Mouse (Mus musculus) lung, embryonic 16.5 days (tissue): ENCODE measurements around the gene Gm49387. TPM values are rescaled to one million over a fixed set of nuclear protein-coding genes. Genes with fewer than 3 reads are reported as not detected.

Experiments
- ATAC-seq: fragments of 200-750 bp; cut with Nextera tagmentation; 2 replicates; pipeline ENCODE4 v1.8.0; 2017; ENCODE audit warnings: low read depth, mild to moderate bottlenecking, moderate library complexity
- H3K27ac ChIP-seq: fragments of 300-500 bp; sonication (generic); 2 replicates; pipeline ENCODE4 v1.5.1; 2014; ENCODE audit warnings: mild to moderate bottlenecking, control low read depth, low read length
- H3K27me3 ChIP-seq: fragments of 300-500 bp; sonication (generic); 2 replicates; pipeline ENCODE4 v1.6.1; 2014; ENCODE audit warnings: low read depth, low read length, mixed read lengths; ENCODE audit not compliant: control insufficient read depth, insufficient read depth
- H3K36me3 ChIP-seq: fragments of 300-500 bp; sonication (generic); 2 replicates; pipeline ENCODE4 v1.6.1; 2014; ENCODE audit warnings: low read length; ENCODE audit not compliant: control insufficient read depth, insufficient read depth
- H3K4me1 ChIP-seq: fragments of 300-500 bp; sonication (generic); replicated peaks from 2 replicates; pipeline ENCODE4 v1.6.1; 2014; ENCODE audit warnings: low read length, mixed read lengths; ENCODE audit not compliant: control insufficient read depth, insufficient read depth
- H3K4me2 ChIP-seq: fragments of 300-500 bp; sonication (generic); 2 replicates; pipeline ENCODE4 v1.6.1; 2014; ENCODE audit warnings: low read depth, low read length, control low read depth
- H3K4me3 ChIP-seq: fragments of 300-500 bp; sonication (generic); 2 replicates; pipeline ENCODE4 v1.5.1; 2014; ENCODE audit warnings: mild to moderate bottlenecking, low read length, control low read depth
- H3K9ac ChIP-seq: fragments of 300-500 bp; sonication (generic); 2 replicates; pipeline ENCODE4 v1.6.1; 2014; ENCODE audit warnings: low read length, control low read depth
- H3K9me3 ChIP-seq: fragments of 300-500 bp; sonication (generic); 2 replicates; pipeline ENCODE4 v1.6.1; 2016; ENCODE audit warnings: low read length; ENCODE audit not compliant: control insufficient read depth
- WGBS: fragments of 180-500 bp; shearing (Covaris S2); extraction: QIAGEN DNeasy Blood & Tissue Kit; methylation state at CpG from one replicate; pipeline ENCODE4 v1.1.7; 2014; 5-methylcytosine and 5-hydroxymethylcytosine counted together
- polyA plus RNA-seq: library from polyadenylated mRNA; unstranded; fragments of >200 nt; fragmentation: Nextera tagmentation; extraction: Ambion mirVana; gene quantifications from 2 replicates; pipeline ENCODE4 v1.2.1, GENCODE M21; 2015

Gm49387 gene
- polyA plus RNA-seq, 1 experiment from 2014 or later: 1.6 TPM

GRCm38 (mm10) chr14:31557784-31558183 is 82.9 kb downstream of the Gm49387 start:
- WGBS: 61% methylated on average over 9 of the region's 9 CpGs

GRCm38 (mm10) chr14:31557273-31557672 is 83.4 kb downstream of the Gm49387 start:
- Histone ChIP-seq H3K9me3 (no peaks in the 10 kb centered on the region), H3K4me2 (no peak overlapping the region), H3K4me1 (peaks cover 12% of the 10 kb centered on the region), H3K27ac (no peak overlapping the region), H3K9ac (no peak overlapping the region), H3K36me3 (no peaks in the 10 kb centered on the region), H3K27me3 (no peaks in the 10 kb centered on the region), H3K4me3 (no peak overlapping the region)
- 74% methylated on average over 8 of the region's 8 CpGs for WGBS
- no peak for ATAC-seq

More at GRCm38 (mm10) chr14:31557784-31558183, 82.9 kb downstream of the Gm49387 start:
- H3K4me1 ChIP-seq: peaks cover 12% of the 10 kb centered on the region
- H3K4me2 ChIP-seq: no peak overlapping the region
- H3K27ac ChIP-seq: no peak overlapping the region
- no peak for ATAC-seq
- H3K4me3 ChIP-seq: no peak overlapping the region
- H3K27me3 ChIP-seq: no peaks in the 10 kb centered on the region
- H3K9ac ChIP-seq: no peak overlapping the region
- H3K36me3 ChIP-seq: no peaks in the 10 kb centered on the region
- no peaks in the 10 kb centered on the region for H3K9me3 ChIP-seq

- no peak overlapping the region for H3K4me3 ChIP-seq
- no peaks in the 10 kb centered on the region for H3K9me3 ChIP-seq
- H3K36me3 ChIP-seq: no peaks in the 10 kb centered on the region
- peaks cover 12% of the 10 kb centered on the region for H3K4me1 ChIP-seq
- H3K27ac ChIP-seq: no peak overlapping the region
- 86% methylated on average over 9 of the region's 9 CpGs for WGBS
- no peaks in the 10 kb centered on the region for H3K27me3 ChIP-seq
- no peak for ATAC-seq
- H3K9ac ChIP-seq: no peak overlapping the region
- H3K4me2 ChIP-seq: no peak overlapping the region
These were observed 84.0 kb downstream of the Gm49387 start for GRCm38 (mm10) chr14:31556526-31557260.

GRCm38 (mm10) chr14:31555963-31556434 is 84.7 kb downstream of the Gm49387 start:
- Histone ChIP-seq H3K27ac (no peak overlapping the region), H3K9me3 (no peaks in the 10 kb centered on the region), H3K27me3 (no peaks in the 10 kb centered on the region), H3K9ac (no peak overlapping the region), H3K4me3 (no peak overlapping the region), H3K4me1 (peaks cover 9% of the 10 kb centered on the region), H3K4me2 (no peak overlapping the region), H3K36me3 (no peaks in the 10 kb centered on the region)
- WGBS: 43% methylated on average over 14 of the region's 14 CpGs
- ATAC-seq: no peak

- no peaks in the 10 kb centered on the region for H3K27me3 ChIP-seq
- H3K9me3 ChIP-seq: no peaks in the 10 kb centered on the region
- no peak overlapping the region for H3K4me2 ChIP-seq
- no peak for ATAC-seq
- 80% methylated on average over 7 of the region's 7 CpGs for WGBS
- H3K9ac ChIP-seq: no peak overlapping the region
- no peak overlapping the region for H3K4me3 ChIP-seq
- H3K4me1 ChIP-seq: peaks cover 2% of the 10 kb centered on the region; the same call in 1 of the 2 replicates
- H3K36me3 ChIP-seq: no peaks in the 10 kb centered on the region
- H3K27ac ChIP-seq: no peak overlapping the region
These were observed 85.7 kb downstream of the Gm49387 start for GRCm38 (mm10) chr14:31555021-31555420.

- Histone ChIP-seq H3K4me1 (no peaks in the 10 kb centered on the region), H3K27ac (no peak overlapping the region), H3K4me3 (no peak overlapping the region), H3K9ac (no peak overlapping the region), H3K27me3 (no peaks in the 10 kb centered on the region), H3K36me3 (no peaks in the 10 kb centered on the region), H3K9me3 (no peaks in the 10 kb centered on the region), H3K4me2 (no peak overlapping the region)
- no peak for ATAC-seq
- WGBS: 60% methylated on average over 11 of the region's 11 CpGs
These were observed 96.7 kb downstream of the Gm49387 start for GRCm38 (mm10) chr14:31543885-31544442.

- H3K36me3 ChIP-seq: no peaks in the 10 kb centered on the region
- 56% methylated on average over 6 of the region's 6 CpGs for WGBS
- H3K4me2 ChIP-seq: no peak overlapping the region
- H3K27ac ChIP-seq: no peak overlapping the region
- no peak overlapping the region for H3K4me3 ChIP-seq
- peak; percentile 34; the same call in 1 of the 2 replicates for ATAC-seq
- H3K9ac ChIP-seq: no peak overlapping the region
- H3K27me3 ChIP-seq: no peaks in the 10 kb centered on the region
- H3K4me1 ChIP-seq: peaks cover 3% of the 10 kb centered on the region; the same call in 1 of the 2 replicates
- H3K9me3 ChIP-seq: no peaks in the 10 kb centered on the region
These were observed 103.4 kb downstream of the Gm49387 start for GRCm38 (mm10) chr14:31537298-31537697.

GRCm38 (mm10) chr14:31532656-31533055 is 108.0 kb downstream of the Gm49387 start:
- Histone ChIP-seq H3K9me3 (no peaks in the 10 kb centered on the region), H3K4me3 (no peak overlapping the region), H3K27me3 (no peaks in the 10 kb centered on the region), H3K4me1 (peaks cover 3% of the 10 kb centered on the region; the same call in 1 of the 2 replicates), H3K9ac (no peak overlapping the region), H3K4me2 (no peak overlapping the region), H3K36me3 (no peaks in the 10 kb centered on the region), H3K27ac (no peak overlapping the region)
- 72% methylated on average over 3 of the region's 3 CpGs for WGBS
- ATAC-seq: no peak

GRCm38 (mm10) chr14:31531506-31532148 is 109.1 kb downstream of the Gm49387 start:
- WGBS: 36% methylated on average over 12 of the region's 12 CpGs
- Histone ChIP-seq H3K4me1 (no peaks in the 10 kb centered on the region; the same call in 1 of the 2 replicates), H3K36me3 (no peaks in the 10 kb centered on the region), H3K4me2 (no peak overlapping the region), H3K4me3 (no peak overlapping the region), H3K27ac (no peak overlapping the region), H3K9me3 (no peaks in the 10 kb centered on the region), H3K9ac (no peak overlapping the region), H3K27me3 (no peaks in the 10 kb centered on the region)
- ATAC-seq: peak; percentile 41; the same call in 1 of the 2 replicates
